Mouse (Mus musculus) right cerebral cortex, postnatal 25 days (tissue): Measurements from ENCODE around the gene Pm20d1.
"Not testable (repeated sequence)": the region's sequence is repeated elsewhere in the genome, so short reads cannot be mapped to it uniquely, and the experiment has no call there.

Experiments used
- DNase-seq: peaks from one replicate; pipeline ENCODE4 v3.0.0; 2022

The Pm20d1 gene

GRCm38 (mm10) chr1:131795171-131795570 is 2.0 kb upstream of the Pm20d1 start:
- DNase-seq, result no peak

DNA sequence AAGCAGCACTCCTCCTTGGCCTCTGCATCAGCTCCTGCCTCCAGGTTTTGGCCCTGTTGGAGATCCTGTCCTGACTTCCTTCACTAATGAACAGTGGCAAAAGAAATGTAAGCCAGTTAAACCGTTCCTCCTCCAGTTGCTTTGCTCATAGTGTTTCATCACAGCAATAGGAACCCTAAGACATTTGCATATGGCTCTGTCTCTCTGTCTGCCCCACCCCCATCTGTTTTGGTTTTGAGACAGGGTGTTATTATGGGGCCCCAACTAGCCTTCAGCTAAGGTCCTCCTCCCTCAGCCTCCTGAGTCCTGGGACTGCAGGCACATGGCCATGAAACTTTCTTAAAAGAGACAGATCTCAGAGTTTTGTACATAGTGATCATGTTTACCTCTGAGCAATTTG is 2.8 kb downstream of the Pm20d1 start:
- no peak for DNase-seq

DNA sequence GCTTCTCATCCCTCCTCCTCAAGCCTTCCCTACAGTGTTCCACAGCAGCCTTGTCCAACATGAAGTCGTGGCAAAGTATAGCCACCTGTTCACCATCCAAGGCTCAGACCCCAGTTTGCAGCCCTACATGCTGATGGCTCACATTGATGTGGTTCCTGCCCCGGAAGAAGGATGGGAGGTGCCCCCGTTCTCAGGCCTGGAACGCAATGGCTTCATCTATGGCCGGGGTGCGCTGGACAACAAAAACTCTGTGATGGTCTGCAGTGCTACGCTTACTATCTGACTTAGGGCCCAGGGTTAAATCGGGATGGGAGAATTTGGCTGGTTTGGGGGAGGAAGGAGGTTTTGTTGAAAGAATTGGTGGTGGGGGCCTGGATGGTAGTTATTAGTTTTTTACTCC is 3.9 kb downstream of the Pm20d1 start:
- DNase-seq, result no peak

GRCm38 (mm10) chr1:131802652-131803051 is 5.5 kb downstream of the Pm20d1 start:
- no peak for DNase-seq

- DNase-seq, result no peak
These were observed 7.0 kb downstream of the Pm20d1 start for GRCm38 (mm10) chr1:131804166-131804565.

DNA sequence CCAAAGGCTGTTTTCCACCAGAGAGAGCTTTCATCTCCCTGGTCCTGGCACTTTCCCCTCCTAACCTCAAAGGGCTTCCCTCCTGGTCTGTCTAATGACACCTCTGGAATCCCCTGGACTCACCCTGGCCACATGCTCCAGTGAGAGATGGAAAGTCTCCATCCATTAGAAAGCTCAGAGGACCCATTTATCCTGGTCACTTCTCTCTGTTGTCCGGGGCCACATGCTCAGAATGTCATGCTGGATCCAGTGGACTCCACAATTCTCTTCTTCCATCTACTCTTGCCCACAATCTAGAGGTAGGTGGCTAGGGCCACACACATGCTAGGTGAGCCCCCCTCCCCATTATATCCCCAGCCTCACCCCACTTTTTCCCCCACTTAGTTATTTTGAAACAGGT is 11.8 kb downstream of the Pm20d1 start:
- DNase-seq, result no peak

DNA sequence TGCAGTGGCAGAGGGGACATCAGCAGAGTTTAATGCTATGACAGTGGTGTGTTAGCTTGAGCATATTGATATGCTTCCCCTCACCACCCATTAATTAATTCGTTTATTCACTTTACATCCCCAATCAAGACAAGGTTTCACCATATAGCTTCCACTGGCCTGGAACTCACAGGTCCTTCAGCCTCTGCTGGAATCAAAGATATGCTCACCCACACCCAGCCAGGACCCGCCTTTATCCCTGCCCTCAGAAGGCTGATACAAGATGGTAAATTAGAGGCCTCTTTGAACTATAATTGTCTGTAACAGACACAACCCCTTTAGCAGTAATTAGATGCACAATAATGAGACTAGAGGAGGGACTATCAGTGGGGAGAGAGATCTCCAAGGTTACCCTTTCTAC is 12.5 kb downstream of the Pm20d1 start:
- DNase-seq, result no peak

DNA sequence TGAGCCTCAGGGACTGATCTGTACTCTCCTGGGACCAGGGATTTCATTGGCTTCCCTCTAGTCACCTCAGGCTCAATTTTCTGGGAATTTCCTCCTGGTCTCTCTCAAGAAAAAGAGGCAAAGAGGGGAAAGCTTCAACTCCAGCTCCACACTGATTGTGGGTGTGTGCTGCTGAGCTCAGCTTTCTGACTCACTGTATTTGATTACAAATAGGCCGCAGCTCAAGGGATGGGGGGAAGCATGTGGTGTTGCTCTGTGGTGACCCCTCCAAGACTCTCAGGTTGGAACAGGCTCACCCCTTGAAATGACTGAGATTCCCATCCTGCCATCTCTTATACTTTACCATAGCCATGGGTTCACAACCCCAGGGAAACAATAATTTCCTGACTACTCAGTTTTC is 14.2 kb downstream of the Pm20d1 start:
- no peak for DNase-seq

- DNase-seq, result no peak
These were observed 14.8 kb downstream of the Pm20d1 start for GRCm38 (mm10) chr1:131812006-131812405.

- DNase-seq, result no peak
These were observed 15.6 kb downstream of the Pm20d1 start for GRCm38 (mm10) chr1:131812631-131813295.

GRCm38 (mm10) chr1:131813731-131814130 is 16.6 kb downstream of the Pm20d1 start:
- DNase-seq, result no peak

DNA sequence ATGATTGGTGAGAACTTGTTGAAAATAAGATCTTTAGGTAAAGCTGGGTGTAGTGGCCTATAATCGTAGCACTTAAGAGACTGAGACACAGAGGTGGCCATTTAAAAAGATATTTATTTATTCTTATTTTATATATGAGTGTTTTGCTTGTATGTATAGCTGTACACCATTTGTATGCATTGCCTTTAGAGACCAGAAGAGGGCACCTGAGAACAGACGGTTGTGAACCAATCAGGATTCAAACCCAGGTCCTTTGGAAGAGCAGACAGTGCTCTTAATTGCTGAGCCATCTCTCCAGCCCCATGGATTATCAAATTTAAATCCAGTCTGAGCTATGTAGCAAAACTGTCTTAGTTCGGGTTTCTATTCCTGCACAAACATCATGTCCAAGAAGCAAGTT is 17.0 kb downstream of the Pm20d1 start:
- DNase-seq, result no peak

DNA sequence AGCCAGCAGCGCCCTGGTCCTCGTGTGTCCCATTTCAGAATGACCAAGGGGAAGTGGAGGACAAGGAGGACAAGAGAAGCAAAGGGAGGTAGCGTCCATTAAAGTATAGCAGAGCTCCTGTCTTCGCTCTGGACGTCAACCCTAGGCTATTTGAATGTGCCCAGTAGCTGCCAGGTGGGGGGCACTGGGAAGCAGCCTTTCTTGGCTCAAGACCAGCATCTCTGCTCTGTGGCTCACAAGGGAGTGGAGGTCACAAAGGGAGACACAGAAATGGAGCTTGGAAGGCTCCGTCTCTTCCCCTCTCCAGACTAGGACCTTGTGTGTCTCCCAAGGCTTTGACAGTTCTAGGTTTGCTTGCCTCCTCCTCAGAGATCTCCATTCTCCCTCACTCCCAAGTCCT is 19.7 kb downstream of the Pm20d1 start:
- DNase-seq, result no peak

GRCm38 (mm10) chr1:131820353-131820752 is 23.2 kb downstream of the Pm20d1 start:
- DNase-seq, result not testable (repeated sequence)

GRCm38 (mm10) chr1:131820887-131821328 is 23.7 kb downstream of the Pm20d1 start:
- DNase-seq, result no peak

- no peak for DNase-seq
These were observed 25.1 kb downstream of the Pm20d1 start for GRCm38 (mm10) chr1:131822292-131822691.

- DNase-seq, result no peak
These were observed 25.8 kb downstream of the Pm20d1 start for GRCm38 (mm10) chr1:131822856-131823492.

GRCm38 (mm10) chr1:131823563-131823962 is 26.4 kb downstream of the Pm20d1 start:
- DNase-seq, result peak; percentile 35

- no peak for DNase-seq
These were observed 27.5 kb downstream of the Pm20d1 start for GRCm38 (mm10) chr1:131824528-131825181.

- DNase-seq, result no peak
These were observed 30.1 kb downstream of the Pm20d1 start, which contains the start of gene Slc41a1 for GRCm38 (mm10) chr1:131827207-131827786. TSS of gene Slc41a1 (plus strand) at chr1:131827493.

GRCm38 (mm10) chr1:131827787-131828258 is 30.6 kb downstream of the Pm20d1 start:
- DNase-seq, result peak; percentile 93

GRCm38 (mm10) chr1:131828297-131829126 is 31.3 kb downstream of the Pm20d1 start:
- DNase-seq, result no peak

- DNase-seq, result no peak
These were observed 32.1 kb downstream of the Pm20d1 start for GRCm38 (mm10) chr1:131829279-131829678.
